Mouse (Mus musculus): ENCODE results near the gene Xpo1.

- TF ChIP-seq CTCF (IDR thresholded peaks at IDR 0.05; ENCODE audit: control insufficient read depth, insufficient read depth, low read length) (no peak), POLR2A (IDR thresholded peaks at IDR 0.05; ENCODE audit: borderline replicate concordance, control insufficient read depth, low read depth, low read length) (no peak)
Measured at GRCm38 (mm10) chr11:23256194-23256802, 457 bp downstream of the Xpo1 start.

Data from bone marrow, adult 2 months (tissue).